Mouse (Mus musculus): ENCODE data around the gene Scgb2b24. TPM values are rescaled to one million over a fixed set of nuclear protein-coding genes. Genes with fewer than 3 reads are reported as not detected.

The Scgb2b24 gene
- not detected for total RNA-seq (2021)
- long read RNA-seq, experiment 1, result 0 reads
- long read RNA-seq, experiment 2, result 0 reads

- no peak for DNase-seq
These were observed at the start of gene Scgb2b24 for GRCm38 (mm10) chr7:33739212-33739611. Gene Scgb2b24, minus strand, starts transcription at chr7:33739312.

- DNase-seq, result no peak
These were observed 4.4 kb upstream of the Scgb2b24 start, which contains the start of gene Scgb1b24 for GRCm38 (mm10) chr7:33743499-33743898. Gene Scgb1b24, plus strand, starts transcription at chr7:33743799.

GRCm38 (mm10) chr7:33689864-33690263 is 49.2 kb downstream of the Scgb2b24 start:
- DNase-seq, result no peak

Other genes starting within 250 kb of the Scgb2b24 start
- not detected for gene Scgb2b21, start 218.9 kb downstream of the Scgb2b24 start, total RNA-seq (2021)
- not detected for gene Scgb1b24, start 4.5 kb upstream of the Scgb2b24 start, total RNA-seq (2021)
- gene Scgb2b26, start 205.7 kb upstream of the Scgb2b24 start, total RNA-seq (2021), result not detected

Data from gastrocnemius, postnatal 25 days (tissue).